Mouse (Mus musculus) stomach, postnatal 0 days (tissue): ENCODE results near the gene Srm.

ENCODE experiments used
- CTCF ChIP-seq: IDR thresholded peaks from 2 replicates; pipeline ENCODE4 v1.5.1; 2016; ENCODE audit warnings: antibody characterized with exemption, low read depth, mild to moderate bottlenecking, moderate library complexity
- EP300 ChIP-seq: optimal IDR thresholded peaks from 2 replicates; pipeline ENCODE3; 2016; ENCODE audit warnings: antibody characterized with exemption

DNA sequence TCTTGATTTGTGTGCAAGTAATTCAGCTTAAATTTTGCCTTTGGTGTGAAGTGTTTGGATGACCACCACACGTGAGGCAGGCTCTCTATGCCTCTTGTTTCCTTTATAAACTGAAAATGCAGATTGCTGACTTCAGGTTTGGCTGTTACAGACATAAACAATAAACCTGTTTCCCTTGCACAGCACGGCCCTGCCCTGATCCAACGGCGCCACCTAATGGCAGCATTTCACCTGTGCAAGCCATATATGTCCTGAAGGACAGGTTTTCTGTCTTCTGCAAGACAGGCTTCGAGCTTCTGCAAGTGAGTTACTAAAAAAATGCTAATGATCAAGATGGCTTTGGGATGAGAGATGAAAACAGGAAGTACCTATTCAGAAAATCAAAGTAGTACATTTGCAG lies 16.5 kb downstream of the Srm start:
- TF ChIP-seq CTCF, result peak; percentile 95
- no peak for TF ChIP-seq EP300
